Mouse (Mus musculus) lung, adult 18-20 months (tissue): ENCODE measurements at regions not wholly inside any gene's neighbourhood (a gene's known extent, or its start where the extent isn't known, plus 50 kb on each side); places are given as distances from the start of the nearest gene placed in this dataset.

Experiments
- DNase-seq, 2 experiments: peaks; one replicate each; pipeline ENCODE4 v3.0.0; 2022; ENCODE audit warnings: mixed read lengths in 2 of 2

DNA sequence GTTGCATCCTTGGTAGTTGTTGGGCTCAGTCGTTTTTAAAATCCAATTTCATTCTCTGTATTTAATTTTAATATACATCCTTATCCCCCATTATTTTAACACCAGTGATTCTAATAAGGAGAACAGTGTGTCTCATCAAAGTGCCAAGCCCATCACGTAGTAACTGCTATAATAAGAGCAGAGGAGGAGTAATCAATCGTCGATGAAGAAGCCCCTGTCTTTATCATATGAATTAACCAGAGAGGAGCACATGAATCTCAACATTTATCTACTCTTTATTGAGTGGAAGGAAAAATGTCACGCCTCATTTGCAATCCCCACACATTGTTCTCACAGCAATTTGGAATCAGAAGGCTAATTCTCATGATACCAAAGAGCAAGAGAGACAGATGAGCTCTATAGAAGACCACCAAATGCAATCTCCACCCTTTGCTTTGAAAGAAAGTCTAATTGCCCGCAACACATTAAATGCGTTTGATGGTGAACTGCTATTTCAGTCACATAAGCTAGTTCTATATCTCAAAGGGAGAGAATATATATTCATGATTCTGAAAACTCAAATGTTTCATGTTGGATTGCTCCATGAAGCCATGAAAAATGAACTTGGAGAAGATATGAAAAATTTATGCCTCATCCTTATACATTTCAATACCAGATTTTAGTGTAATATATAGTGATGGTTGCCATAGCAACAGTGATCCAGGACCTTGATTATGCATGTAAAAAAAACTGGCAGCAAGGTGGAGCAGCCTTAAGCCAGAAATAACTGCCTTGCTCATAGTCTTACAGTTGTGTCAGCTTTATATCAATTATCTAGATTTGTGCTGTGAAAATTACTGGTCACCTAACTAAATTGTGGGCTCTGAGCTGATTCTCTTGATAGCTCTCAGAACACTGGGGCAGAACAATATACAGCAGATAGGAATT, 244.2 kb downstream of the Tmsb4x start:
- no peak for DNase-seq

DNA sequence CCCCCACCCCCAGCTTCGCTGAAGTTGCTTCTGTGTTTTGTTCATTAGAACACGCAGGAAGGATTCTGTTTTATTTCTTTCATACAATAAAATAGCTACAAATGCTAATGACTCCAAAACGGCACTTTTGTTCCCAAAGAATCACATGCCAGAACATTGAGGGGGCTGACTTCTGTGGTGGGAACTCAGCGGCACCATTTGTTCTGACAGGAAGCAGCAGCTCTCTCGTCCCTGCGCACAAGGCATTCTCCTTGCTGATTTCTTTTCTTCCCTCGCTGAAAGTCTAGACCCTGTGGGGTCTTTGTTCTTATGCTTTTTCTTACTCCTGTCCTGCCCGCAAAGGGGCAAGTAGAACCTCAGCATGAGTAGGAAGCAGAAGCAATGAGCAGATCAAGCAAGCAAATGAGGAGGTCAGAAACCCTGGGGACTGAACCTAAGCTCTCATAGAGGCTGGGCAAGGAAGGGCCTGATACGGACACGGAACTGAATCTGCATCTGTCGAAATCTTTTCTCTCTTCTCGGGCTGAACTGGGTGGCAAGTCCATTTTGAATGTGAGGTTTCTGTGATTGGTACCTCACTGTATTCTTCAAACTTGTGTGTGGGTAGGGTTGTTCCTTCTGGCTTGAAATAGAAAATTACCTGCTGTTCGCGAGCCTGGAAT, 256.5 kb downstream of the Tmsb4x start:
- no peak for DNase-seq

DNA sequence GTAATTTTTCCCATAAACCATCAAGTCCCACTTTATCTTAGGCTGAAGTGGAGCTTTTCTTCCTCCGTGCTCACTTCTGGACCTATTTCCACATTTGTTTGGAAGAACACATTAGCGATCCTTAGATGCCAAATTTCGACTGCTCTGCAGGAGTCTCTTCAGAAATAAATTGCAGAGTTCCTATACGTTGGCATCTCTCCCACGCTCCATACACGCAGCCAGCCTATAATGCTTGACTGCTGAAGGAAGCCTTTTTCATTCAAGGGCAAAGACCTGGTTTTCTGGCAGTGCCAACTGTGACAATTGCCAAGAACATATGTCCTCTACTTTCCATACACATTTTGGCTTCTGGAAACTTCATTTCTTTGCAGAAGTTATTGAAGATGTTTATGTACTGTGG, 258.1 kb downstream of the Tmsb4x start:
- no peak for DNase-seq

DNA sequence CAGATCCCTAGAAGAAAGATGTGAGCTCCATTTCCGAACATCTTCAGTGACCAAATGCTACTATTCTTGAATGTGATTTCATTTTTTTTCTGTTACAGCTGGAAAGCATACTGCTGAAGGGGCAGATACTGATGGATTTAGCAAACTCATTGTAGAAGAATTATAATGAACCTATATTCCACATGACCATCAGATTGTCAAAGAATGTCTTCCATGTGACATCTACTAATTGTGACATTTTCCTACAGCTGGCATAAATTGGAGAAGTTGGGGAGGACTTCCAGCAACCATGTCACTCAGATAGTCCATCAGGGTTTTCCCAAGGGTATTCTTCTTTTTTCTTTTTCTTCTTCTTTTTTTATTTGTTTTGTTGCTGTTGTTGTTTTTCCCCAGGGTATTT, 263.2 kb downstream of the Tmsb4x start:
- DNase-seq = no peak

DNA sequence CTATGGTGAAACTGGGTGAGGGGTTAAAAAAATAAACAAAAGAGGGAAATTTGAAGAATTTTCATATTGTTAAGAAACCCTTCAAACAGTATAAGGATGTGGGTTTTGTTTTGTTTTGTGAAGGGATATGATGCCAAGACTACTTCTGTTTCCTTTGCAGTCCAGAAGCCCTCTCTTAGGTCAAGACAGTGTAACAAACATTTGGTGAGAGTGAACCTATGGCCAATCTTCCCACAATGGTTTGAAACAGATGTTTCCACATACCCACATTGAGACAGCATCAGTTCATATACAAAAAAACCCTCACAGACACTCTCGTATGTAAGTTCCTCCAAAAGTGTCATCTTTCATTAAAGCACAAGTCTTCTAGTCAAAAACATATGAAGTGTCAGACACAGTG, 263.6 kb downstream of the Tmsb4x start:
- no peak for DNase-seq

DNA sequence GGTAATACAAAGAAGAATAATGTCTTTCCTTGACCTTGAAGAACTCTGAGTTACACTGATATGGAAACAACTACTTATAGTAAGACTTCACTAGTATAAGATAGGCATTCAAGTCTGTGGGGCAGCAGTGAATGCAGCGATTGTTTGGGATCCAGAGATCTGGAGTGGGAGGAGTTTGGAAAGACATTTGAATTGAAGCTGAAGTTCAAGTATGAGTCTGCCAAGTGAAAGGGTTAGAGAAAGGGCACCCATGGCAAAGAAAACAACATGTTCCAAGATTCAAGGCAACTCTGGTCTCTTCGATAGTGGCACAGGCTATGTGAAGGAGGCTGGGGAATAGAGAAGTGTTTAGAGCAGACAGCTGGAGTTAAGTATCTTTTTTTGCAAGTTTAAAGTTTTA, 275.3 kb downstream of the Tmsb4x start:
- DNase-seq = no peak

DNA sequence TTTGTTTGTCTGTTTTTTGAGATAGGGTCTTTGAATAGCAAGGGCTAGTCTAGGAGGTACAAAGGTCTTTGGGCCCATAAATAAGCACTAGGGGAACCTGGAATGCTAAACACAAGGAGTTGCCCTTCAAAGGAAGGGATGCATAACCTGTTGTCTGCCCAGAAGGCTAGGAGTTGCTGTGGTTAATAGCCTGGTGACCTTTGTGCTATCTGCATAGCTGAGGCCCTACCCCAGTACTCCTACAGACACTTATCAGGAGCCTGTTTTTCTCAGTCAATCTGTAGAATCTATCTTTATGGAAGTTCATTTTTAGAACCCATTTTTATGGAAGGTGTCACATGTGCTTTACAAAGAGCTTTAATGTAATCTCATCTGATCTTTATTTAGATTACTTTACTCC, 276.6 kb downstream of the Tmsb4x start:
- no peak for DNase-seq

DNA sequence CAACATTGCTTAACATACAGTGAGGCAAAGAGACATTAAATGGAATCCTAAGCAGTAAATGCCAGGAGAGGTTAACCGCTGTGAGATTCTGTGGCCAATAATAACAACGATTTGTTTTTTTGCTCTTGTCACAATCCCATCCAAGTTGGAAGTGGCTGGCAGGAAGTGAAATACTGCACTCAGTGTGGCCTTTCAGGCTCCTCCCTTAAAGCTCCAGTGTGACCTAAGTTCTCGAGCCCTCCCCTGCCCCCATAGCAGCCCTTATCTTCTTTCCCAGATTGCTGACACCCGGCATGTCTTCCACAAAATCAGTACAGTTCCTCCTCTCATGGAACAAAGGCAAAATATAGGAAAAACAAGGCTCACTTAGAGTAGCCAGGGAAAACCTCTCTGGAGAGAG, 278.1 kb downstream of the Tmsb4x start:
- DNase-seq = peak; percentile 15 to 24

DNA sequence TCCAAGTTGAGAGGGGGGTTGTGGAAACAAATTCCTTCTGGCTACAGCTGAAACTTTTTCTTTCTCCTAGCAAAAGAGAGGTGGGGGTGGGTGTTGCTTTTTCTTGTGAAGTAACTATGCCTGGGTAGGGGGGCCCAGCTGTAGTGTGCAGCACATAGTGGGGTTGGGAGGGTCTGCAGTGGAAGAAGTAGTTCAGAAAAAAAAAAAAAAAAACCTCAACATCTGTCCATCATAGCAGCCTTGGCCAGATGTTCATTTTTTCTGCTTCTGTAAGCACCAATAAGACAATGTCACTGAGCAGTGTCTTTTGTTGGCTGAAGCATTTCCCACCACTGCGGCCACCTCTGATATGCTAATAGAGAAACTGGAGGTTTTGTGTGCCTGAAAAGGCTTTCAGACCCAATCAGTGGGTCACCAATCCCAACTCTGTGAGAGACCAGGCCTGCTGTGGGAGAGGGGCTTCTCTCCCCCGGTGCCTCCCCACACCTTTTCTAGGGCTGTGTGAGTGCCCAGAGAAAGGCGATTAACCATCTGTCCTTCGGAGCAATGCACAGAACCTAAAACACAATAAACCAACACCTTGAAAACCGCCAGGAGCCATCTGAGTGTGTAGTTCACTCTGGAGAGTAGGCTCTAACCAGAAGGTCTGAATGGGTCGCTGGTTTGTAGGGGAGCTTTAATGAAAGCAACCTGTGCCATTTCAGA, 279.2 kb downstream of the Tmsb4x start:
- DNase-seq = no peak

DNA sequence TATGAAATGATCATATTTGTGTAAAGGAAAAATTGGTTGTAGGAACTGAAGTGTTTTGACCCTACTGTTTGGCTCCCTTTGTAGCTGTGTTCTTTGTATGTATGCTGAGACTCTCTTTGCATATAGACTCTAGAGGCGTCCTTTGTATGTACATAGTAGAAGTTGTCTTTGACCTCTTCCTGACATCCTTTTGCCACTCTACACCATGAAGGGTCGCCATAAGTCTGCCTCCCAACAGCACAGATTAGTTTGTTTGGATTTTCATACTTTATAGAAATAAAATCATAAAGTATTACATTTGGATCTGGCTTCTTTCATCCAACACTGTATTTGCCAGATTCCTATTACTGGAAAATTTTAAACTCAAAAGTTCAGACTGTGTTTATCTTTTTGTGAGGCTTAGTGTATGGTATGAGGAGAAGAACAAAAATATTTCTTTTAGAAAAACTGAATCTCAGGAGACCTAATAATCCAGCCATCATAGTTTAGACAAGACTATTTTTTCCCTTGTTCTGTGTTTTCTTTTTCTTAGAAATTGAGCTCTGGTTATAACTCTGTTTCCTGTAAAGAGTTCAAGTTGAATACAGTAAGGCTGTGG, 293.7 kb downstream of the Tmsb4x start:
- no peak for DNase-seq

DNA sequence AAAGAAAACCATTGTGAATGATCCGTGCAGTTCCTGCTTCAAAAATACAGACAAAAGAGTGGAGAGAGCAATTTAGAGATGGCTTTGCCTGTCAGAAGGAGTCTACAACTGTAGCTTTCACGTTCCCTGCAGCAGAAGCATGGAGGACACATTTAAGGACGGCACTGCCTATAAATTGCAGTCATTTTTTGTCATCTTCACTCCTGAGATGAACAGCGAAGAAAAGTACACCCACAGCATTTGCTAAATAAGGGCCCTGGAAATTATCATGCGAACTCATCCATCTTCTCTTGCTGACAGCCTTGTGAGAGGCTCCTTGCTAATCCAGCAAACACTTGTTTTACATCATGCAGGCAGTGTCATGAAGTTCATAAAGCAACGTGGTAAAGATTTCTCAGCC, 302.5 kb downstream of the Tmsb4x start:
- no peak for DNase-seq

DNA sequence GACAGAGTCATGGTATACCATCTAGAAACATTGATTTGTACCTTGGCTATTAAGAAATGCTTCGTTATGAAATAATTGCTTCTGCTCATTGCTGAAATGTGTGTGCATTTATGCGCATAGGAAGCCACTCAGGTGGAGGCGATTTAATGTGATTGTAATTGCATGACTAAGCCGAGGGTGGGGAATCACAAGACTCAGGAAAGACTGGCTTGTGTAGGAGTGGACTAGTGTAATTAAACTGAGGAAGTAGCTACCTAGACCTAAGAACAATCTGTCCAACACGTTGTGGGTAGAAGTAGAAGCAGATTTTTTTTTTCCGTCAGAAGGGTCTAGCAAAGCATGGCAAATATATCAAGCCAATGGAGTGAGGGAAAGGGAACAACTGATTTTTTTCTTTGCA, 308.4 kb downstream of the Tmsb4x start:
- no peak for DNase-seq

DNA sequence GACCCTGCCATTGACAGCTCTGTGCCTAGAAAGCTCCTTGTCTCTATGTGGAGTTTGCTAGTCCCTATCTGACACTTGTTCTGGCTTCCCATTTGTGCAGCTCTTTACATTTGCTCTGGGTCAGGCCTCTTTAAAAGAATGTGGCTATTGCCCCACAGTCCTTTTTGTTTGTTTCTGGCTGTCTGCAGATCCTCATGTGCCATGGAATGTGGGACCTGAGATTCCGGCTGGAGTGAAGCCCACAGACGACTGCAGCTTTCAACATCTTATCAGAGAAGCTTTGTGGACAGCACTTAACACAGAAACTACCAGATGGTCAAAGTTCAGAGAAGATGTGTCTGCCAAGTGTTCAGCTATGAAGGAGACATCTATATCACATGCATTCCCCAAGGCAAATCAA, 309.7 kb upstream of the Egfl6 start:
- DNase-seq = peak; percentile 6 to 30

DNA sequence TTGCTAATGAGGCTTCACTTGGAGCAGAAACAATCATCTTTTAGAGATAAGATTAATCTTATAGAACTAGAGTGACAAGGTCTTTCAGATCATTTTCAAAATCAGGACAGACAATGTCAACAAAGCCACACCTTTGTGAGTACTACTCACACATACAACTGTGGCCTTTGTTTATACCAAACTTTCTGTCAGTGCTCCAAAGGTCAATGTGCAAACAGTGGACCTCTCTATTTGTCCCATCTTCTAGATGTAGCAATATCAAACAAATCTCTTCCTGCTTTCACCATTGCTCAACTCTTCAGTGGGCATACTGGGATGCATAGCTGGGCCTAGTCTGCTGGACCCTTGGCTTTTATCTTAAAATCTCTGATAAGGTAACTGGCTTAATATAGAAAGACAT, 300.9 kb upstream of the Egfl6 start:
- DNase-seq = no peak

DNA sequence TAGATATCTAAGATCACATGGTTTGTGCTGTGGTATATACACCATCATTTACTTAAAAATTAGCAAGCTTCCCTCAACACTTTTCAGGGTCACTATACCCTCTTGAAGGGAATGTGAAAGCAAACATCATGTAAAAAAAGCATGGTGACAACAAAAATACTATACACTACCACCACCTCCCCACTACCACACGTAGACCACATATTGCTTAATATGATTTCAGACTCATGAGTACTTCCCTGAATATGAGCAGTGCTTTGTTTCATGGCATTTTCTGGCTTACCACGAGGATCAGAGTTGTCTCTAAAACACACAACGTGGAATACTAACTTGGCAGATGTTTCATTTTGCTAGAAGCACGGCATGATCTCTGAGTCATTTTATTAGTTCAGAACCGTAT, 284.0 kb upstream of the Egfl6 start:
- no peak for DNase-seq

DNA sequence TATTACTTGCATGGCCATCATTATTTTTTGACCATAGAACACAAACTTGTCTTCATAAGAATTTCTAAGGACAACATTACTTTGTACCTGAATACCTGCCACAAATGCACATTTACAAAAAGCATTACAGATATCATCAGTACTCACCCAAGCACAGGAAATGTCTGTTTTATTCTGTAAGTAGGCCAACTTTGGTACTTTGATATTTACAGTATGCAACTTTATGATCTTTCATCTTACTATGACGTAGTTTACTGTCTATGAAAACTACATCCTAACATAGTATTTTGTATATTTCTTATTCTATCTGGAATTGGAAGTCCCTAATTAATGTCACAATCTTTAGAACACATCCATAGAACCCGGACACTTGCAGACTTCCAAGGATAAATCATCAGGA, 282.2 kb upstream of the Egfl6 start:
- DNase-seq = no peak
